Mouse (Mus musculus) large intestine, adult 2 months (tissue): ENCODE measurements around the gene Prox1. TPM values are rescaled to one million over a fixed set of nuclear protein-coding genes. Genes with fewer than 3 reads are reported as not detected.

Source experiments
- DNase-seq: peaks from one replicate; pipeline ENCODE4 v3.0.0-alpha.2; 2012; ENCODE audit warnings: low read depth, low spot score
- WGBS: fragments of 180-500 bp; shearing (Covaris S2); methylation state at CpG from one replicate; pipeline ENCODE4 v1.1.7; 2018; 5-methylcytosine and 5-hydroxymethylcytosine counted together
- polyA plus RNA-seq: library from polyadenylated mRNA; depleted of rRNA; stranded (reverse); fragments of >200 nt; gene quantifications from 2 replicates; pipeline ENCODE4 v1.2.3, GENCODE M21; 2012; rRNA removed

The Prox1 gene
- polyA plus RNA-seq = 0.60 and 1.2 TPM in 2 replicates

- under 1% methylated on average over 62 of the region's 62 CpGs for WGBS
- no peak for DNase-seq
Measured at GRCm38 (mm10) chr1:190169911-190170818, at the start of gene Prox1. Prox1 (minus strand) TSS chr1:190170714.

DNA sequence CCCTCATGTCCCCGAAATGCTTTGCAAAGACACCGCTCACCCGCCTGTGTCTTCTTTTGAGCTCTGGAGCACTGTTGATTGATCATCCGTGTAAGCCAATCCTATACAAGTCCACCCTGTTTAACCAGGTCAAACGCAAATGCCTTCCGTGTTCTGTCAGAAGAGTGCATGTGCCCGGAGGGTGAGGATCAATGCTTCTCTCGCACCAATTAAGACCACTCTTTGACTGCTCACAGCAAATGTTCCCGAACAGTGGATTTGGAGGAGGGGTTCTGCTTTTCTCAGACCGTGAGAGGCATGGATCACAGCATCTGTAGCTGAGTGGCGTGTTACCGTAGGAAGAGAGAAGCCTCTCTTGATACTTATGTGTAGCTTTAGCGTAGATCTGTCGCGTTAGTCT is 46.1 kb upstream of the Prox1 start:
- WGBS = 92% methylated on average over 15 of the region's 15 CpGs
- no peak for DNase-seq

DNA sequence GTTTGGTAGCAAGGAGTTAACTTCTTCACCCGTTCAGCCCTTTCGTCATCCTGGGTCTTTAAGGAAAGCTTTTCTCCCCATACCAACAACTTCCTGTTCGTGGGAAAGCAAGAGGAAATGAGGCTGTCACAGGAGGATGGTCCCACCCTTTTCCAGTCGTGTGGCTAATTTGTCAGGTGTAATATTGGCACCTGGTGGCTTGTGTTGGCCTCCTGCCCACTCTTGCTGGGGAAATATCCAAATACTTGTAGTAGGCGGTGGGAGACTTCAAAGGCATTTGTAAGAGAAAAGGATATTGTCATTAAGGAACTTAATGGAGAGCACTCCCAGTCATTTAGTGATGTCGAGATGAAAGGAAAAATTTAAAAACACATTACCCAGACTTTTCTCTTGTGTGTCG is 44.1 kb upstream of the Prox1 start:
- WGBS = 26% methylated on average over 7 of the region's 7 CpGs
- no peak for DNase-seq

DNA sequence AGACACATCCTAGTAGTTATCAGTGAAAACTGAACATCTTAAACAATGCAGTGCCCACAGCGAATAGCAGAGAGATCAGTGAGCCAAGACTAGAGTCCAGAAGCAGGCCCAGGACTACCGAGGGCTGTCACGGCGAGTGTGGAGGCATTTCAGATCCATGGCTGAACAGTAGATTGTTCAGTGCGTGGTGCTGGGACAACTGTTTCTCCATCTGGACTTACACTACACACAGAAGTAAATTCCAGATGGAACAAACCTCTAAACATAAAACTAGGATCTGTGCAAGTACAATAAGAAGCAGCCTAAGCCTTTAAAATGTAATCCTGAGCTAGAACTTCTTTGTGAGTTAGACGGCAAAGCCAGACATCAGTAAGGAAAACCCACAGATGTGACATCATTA is 42.7 kb upstream of the Prox1 start:
- no peak for DNase-seq
- 88% methylated on average over 6 of the region's 6 CpGs for WGBS

- no peak for DNase-seq
- WGBS = 89% methylated on average over 8 of the region's 8 CpGs
Measured at GRCm38 (mm10) chr1:190207246-190207645, 36.7 kb upstream of the Prox1 start.

GRCm38 (mm10) chr1:190205691-190206090 is 35.2 kb upstream of the Prox1 start:
- 57% methylated on average over 2 of the region's 2 CpGs for WGBS
- no peak for DNase-seq

DNA sequence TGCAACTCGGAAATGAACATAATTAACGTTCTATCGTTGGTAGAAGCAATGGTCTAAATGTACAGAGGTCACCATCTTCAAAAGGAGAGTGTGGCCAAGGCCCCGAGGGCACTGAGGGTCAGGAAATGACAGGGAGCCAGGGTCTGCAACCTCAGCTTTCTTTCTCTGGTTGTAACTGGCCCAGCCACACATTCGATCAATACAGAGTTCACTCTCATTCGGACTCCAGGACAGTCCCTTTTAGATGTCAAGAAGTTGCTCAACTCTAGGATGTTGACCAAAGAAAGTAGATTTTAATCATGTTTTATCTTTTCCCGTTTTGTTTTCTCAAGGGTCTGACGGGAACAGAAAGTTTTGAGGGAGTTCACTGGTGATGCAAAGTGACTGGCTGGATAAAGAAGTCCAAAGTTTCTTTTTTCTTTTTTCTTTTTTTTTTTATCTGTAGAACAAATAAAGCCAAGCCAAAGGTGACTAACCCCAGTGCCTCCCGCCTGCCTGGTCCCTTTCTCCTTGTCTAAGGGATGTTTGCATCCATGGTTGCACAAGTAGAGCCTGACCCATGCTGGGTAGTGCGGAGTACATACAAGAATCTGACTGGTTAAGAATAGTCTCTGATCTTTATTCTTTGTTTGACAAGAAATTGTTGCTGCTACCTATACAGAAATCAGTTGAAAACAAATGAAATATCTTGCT is 34.0 kb upstream of the Prox1 start:
- 57% methylated on average over 10 of the region's 10 CpGs for whole genome bisulfite sequencing
- no peak for DNase-seq

- DNase-seq = no peak
- WGBS = 63% methylated on average over 6 of the region's 6 CpGs
Measured at GRCm38 (mm10) chr1:190201696-190202095, 31.2 kb upstream of the Prox1 start.

DNA sequence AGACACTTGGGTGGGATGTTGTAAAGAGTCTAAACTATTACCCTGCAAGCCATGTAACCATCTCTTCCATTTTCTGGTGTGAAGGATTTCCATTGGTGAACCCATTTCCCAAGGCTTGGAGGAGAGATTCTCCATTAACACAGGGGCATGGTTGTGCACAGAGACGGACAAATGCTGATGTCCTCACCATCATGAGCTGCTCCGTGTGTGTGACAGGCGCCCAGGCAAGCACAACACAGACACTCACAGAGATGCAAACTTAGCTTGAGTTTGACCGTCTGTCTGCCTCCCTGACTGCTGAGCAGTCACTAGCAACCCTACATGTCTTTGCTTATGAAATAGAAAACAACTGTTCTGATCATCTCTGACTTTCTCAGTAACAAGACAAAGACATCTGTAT is 30.5 kb upstream of the Prox1 start:
- 91% methylated on average over 4 of the region's 4 CpGs for WGBS

GRCm38 (mm10) chr1:190198247-190198646 is 27.7 kb upstream of the Prox1 start:
- DNase-seq = no peak
- 86% methylated on average over 2 of the region's 2 CpGs for WGBS

More for the DNA sequence above, 30.5 kb upstream of the Prox1 start:
- no peak for DNase-seq

GRCm38 (mm10) chr1:190192011-190192410 is 21.5 kb upstream of the Prox1 start:
- no peak for DNase-seq
- 84% methylated on average over 13 of the region's 13 CpGs for WGBS

DNA sequence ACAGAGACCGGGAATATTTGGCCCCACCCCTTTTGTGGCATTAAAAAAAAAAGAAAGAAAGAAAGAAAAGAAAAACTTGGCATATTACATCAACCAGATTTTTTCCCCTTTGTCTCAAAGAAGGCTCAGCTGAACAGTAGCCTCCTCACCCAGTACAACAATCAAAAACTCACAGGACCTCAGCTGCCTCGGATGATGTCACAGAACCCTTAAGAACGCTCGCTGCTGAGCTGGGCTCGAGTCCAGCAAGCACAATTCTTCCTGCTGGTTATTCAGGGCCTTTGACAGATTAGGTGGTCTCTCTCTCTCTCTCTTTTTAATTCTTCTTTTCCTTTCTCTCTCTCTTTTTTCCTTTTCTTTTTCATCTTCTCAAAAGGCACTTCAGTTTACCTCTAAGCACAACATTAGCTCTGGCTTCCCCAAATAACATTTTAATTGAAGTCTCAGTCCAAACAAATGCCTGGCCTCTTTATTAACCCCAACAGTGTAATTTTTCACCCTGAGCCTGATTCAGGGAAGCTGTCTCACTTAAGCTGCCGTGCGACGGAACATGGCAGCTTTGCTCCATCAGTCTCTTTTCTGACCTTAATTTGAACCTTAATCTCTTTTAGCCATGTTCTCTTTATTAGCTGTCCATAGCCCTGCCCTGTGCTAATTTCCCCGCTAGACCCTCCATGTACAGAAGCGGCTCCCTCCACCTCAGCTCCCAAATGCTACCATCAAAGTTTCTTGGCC is 19.9 kb upstream of the Prox1 start:
- WGBS = 44% methylated on average over 10 of the region's 10 CpGs
- DNase-seq = no peak

GRCm38 (mm10) chr1:190189125-190189524 is 18.6 kb upstream of the Prox1 start:
- WGBS = 58% methylated on average over 2 of the region's 2 CpGs
- DNase-seq = no peak

DNA sequence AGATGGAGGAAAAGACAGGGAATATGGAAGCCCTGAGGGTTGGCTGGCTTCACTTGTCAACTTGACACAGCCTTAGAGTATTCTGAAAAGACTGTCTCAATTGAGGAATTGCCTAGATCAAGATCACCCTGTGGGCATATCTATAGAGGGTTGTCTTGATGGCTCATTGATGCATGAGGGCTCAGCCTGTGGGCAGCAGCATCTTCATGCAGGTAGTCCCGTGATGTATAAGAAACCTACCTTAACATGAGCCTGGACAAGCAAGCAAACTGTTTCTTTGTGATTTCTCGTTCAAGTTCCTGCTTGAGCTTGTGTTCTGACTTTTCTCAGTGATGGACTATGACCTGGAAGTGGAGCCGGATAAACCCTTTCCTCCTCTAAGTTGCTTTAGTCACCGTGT is 15.8 kb upstream of the Prox1 start:
- 61% methylated on average over 4 of the region's 4 CpGs for WGBS
- no peak for DNase-seq

DNA sequence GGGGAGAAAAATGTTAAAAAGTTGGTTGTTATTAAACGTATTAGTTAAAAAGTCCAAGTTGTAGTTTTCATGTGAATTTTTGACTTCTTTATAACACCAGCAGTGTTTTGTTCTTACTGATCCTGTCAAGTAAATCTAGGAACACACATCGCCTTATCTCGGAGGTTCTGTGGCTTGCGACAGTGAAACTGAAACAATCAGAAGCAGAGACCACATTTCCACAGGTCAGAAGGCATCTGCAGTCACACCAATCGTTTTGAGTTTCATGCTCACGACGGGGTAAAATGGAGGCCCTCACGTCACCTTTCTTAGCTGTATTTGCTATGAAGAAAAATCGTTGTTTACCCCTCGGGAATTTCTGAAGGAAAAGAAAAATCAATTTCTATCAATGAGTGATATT is 14.8 kb upstream of the Prox1 start:
- 79% methylated on average over 10 of the region's 10 CpGs for WGBS
- no peak for DNase-seq

- 92% methylated on average over 4 of the region's 4 CpGs for WGBS
- DNase-seq = no peak
Measured at GRCm38 (mm10) chr1:190183574-190183973, 13.1 kb upstream of the Prox1 start.

- DNase-seq = no peak
- 86% methylated on average over 7 of the region's 7 CpGs for WGBS
Measured at GRCm38 (mm10) chr1:190181765-190182164, 11.3 kb upstream of the Prox1 start.

DNA sequence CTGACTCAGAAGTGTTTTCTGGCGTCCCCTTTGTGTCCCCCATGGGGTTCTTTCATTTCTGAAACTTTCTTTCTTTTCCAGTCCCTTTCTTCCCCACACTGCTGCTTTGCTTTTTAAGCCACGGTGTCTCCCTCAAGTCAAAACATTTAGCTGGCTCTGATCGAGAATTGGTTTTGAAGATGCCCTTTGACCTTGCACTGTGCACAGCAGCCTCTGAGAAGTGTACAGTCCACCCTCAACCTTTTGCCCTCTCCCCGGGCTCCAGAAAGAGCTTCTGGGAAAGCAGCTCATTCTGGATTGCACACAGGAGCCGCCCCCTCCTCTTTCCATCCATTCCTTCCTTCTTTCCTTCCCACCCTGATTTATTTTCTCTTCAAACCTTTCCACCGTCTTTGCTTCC is 10.3 kb upstream of the Prox1 start:
- 51% methylated on average over 6 of the region's 6 CpGs for WGBS
- DNase-seq = no peak

- DNase-seq = no peak
- 35% methylated on average over 3 of the region's 3 CpGs for WGBS
Measured at GRCm38 (mm10) chr1:190176961-190177360, 6.4 kb upstream of the Prox1 start.
